Mouse (Mus musculus) midbrain, embryonic 12.5 days (tissue): ENCODE results near the gene Cpt1a. TPM values are rescaled to one million over a fixed set of nuclear protein-coding genes. Genes with fewer than 3 reads are reported as not detected.

Experiments used
- ATAC-seq: fragments of 200-750 bp; cut with Nextera tagmentation; 2 replicates; pipeline ENCODE4 v1.8.0; 2017; ENCODE audit warnings: low read depth, moderate TSS enrichment, moderate library complexity; ENCODE audit not compliant: low FRiP score
- H3K27ac ChIP-seq: fragments of 300-500 bp; sonication (generic); replicated peaks from 2 replicates; pipeline ENCODE4 v1.5.1; 2016; ENCODE audit warnings: mild to moderate bottlenecking
- H3K27me3 ChIP-seq: fragments of 300-500 bp; sonication (generic); 2 replicates; pipeline ENCODE4 v1.6.1; 2016; ENCODE audit warnings: mild to moderate bottlenecking
- H3K36me3 ChIP-seq: fragments of 300-500 bp; sonication (generic); 2 replicates; pipeline ENCODE4 v1.6.1; 2016
- H3K4me1 ChIP-seq: fragments of 300-500 bp; sonication (generic); 2 replicates; pipeline ENCODE4 v1.6.1; 2016
- H3K4me2 ChIP-seq: fragments of 300-500 bp; sonication (generic); replicated peaks from 2 replicates; pipeline ENCODE4 v1.6.1; 2016; ENCODE audit warnings: mild to moderate bottlenecking, moderate library complexity
- H3K4me3 ChIP-seq: fragments of 300-500 bp; sonication (generic); 2 replicates; pipeline ENCODE4 v1.5.1; 2016; ENCODE audit warnings: mild to moderate bottlenecking
- H3K9ac ChIP-seq: fragments of 300-500 bp; sonication (generic); replicated peaks from 2 replicates; pipeline ENCODE4 v1.6.1; 2016; ENCODE audit warnings: mild to moderate bottlenecking, moderate library complexity
- H3K9me3 ChIP-seq: fragments of 300-500 bp; sonication (generic); 2 replicates; pipeline ENCODE4 v1.6.1; 2016; ENCODE audit warnings: mild to moderate bottlenecking
- WGBS: fragments of 180-500 bp; shearing (Covaris S2); methylation state at CpG from one replicate; pipeline ENCODE4 v1.1.7; 2016; 5-methylcytosine and 5-hydroxymethylcytosine counted together
- polyA plus RNA-seq: library from polyadenylated mRNA; unstranded; fragments of >200 nt; fragmentation: Nextera tagmentation; extraction: Ambion mirVana; gene quantifications from 2 replicates; pipeline ENCODE4 v1.2.1, GENCODE M21; 2016

Cpt1a gene
- polyA plus RNA-seq, 1 experiment from 2014 or later: 13.3 TPM

DNA sequence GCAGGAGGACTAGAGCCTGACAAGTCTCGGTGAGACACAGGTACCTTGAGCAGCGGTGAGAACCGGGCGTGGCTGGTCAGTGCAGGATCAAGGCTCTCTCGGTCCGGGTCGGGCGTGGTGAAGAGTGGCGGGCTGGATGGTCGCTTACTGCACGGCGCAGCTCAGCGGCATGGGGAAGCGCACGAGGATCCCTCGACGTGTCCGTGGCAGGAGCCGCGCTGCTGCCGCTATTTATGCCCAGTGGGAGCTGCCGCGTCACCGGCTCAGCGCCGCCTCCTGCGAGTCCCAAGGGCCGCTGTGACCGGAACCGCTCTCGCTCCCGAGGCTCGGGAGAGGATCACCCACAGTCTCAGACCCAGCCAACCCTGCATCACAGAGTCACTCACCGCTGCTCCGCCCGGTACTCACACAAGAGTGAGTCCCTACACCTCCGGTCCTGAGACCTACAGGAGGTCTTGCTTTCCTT, 92.2 kb downstream of the Cpt1a start, which contains the start of gene Gal:
Gene Gal, minus strand, starts transcription at position 277 of the 466 bp plus-strand sequence.
- H3K4me2 ChIP-seq: peak within 1 kb of the TSS; percentile 60
- no peaks in the 10 kb centered on the region for H3K36me3 ChIP-seq
- H3K9me3 ChIP-seq: no peaks in the 10 kb centered on the region
- no peak within 1 kb of the TSS for H3K27ac ChIP-seq
- peaks cover 44% of the 10 kb centered on the region for H3K27me3 ChIP-seq
- peak within 1 kb of the TSS; percentile 35 for H3K4me3 ChIP-seq
- peak within 1 kb of the TSS; percentile 51; the same call in 1 of the 2 replicates for H3K9ac ChIP-seq
- WGBS: 4% methylated on average over 37 of the region's 37 CpGs
- peak; percentile 38; the same call in 1 of the 2 replicates for ATAC-seq
- H3K4me1 ChIP-seq: 0 out of 2 replicates have a peak, but pooled peaks cover 8% of the 10 kb centered on the region

DNA sequence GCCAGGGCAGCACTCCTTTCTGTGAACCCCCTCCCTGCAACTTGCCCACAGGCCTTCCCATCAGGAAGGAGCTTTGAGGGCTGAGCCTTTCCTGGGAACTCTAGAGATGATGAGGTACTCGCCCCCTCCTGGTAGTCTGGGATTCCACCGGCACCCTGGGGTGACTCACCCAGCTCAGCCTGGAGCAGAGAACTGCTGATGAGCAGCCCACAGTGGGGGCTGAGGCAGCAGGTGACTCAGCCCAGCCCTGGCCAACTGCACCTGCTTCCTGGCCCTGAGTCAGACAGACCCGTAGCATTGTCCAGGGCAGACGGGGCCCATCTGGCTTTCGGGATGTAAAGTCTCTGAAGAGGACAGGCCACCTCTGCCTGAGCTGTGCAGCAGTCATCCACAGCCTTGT, 97.1 kb downstream of the Cpt1a start:
- Histone ChIP-seq H3K4me2 (no peak overlapping the region), H3K4me1 (0 out of 2 replicates have a peak, but pooled peaks cover 4% of the 10 kb centered on the region), H3K4me3 (no peak overlapping the region), H3K27me3 (peaks cover 21% of the 10 kb centered on the region), H3K9ac (no peak overlapping the region), H3K36me3 (no peaks in the 10 kb centered on the region), H3K27ac (no peak overlapping the region), H3K9me3 (no peaks in the 10 kb centered on the region)
- 67% methylated on average over 5 of the region's 5 CpGs for WGBS
- ATAC-seq: no peak

DNA sequence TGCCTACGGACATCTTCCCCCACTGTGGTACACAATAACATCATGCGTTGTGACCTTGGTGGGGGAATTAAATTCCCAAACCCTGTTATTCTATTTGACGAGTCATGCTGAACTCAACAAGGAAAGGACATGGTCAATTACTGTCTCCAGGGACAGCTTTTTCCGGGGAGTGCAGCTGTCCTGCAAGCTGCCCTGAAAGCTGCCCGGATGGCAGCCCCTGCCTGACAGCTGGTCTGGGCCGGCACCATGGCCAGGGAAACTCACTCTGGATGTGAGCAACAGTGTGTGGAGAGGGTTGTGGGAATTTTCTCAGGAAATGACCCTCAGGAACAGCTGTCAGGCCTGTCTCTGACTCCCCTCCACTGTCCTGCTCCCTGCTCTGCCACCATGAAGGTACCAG, 100.4 kb downstream of the Cpt1a start:
- 45% methylated on average over 6 of the region's 6 CpGs for WGBS
- Histone ChIP-seq H3K27me3 (0 out of 2 replicates have a peak, but pooled peaks cover 8% of the 10 kb centered on the region), H3K36me3 (no peaks in the 10 kb centered on the region), H3K9me3 (no peaks in the 10 kb centered on the region), H3K9ac (no peak overlapping the region), H3K4me3 (no peak overlapping the region), H3K27ac (no peak overlapping the region), H3K4me1 (no peaks in the 10 kb centered on the region), H3K4me2 (no peak overlapping the region)
- no peak for ATAC-seq

DNA sequence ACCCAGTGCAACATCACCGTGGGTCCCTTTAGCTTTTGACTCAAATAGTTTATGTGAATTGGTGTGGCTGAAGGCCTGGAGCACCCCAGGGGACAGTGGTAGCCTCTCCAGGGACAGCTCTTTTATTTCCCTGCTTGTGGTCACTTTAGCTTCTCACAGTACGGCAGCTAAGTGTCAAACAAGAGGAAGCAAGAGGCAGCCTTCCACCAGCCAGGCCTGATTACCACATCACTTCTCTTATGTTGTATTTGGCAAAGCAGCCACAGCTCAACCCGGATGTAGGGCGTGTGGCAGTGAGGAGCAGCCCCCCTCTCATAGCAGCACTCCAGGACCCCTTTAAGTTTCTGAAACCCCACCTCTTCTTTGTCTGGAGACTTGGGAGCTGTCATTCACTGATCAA, 100.8 kb downstream of the Cpt1a start:
- no peak overlapping the region for H3K9ac ChIP-seq
- no peaks in the 10 kb centered on the region for H3K9me3 ChIP-seq
- H3K36me3 ChIP-seq: no peaks in the 10 kb centered on the region
- no peak overlapping the region for H3K27ac ChIP-seq
- no peak overlapping the region for H3K4me2 ChIP-seq
- WGBS: 71% methylated on average over 4 of the region's 4 CpGs
- H3K27me3 ChIP-seq: 0 out of 2 replicates have a peak, but pooled peaks cover 8% of the 10 kb centered on the region
- no peak for ATAC-seq
- no peaks in the 10 kb centered on the region for H3K4me1 ChIP-seq
- H3K4me3 ChIP-seq: no peak overlapping the region

DNA sequence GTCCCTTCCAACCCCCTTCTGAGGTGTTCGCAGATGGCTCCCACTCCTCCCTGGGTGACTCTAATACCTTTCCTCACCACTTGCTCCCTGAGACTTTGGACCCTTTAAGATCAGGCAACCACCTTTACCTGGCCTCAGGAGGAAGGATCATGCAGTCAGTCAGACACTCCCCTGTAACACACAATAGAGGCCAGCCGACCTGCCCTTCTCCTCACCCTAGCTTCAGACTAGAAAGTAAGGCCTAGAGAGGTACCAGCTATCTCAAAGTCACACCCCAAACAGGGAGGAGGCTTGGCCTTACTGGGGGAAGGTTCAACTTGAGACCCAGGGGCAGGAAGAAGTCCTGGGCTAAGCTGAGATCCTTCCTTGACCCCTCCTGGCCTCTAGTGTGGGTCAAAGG, 102.1 kb downstream of the Cpt1a start:
- Histone ChIP-seq H3K4me1 (0 out of 2 replicates have a peak, but pooled peaks cover under 1% of the 10 kb centered on the region), H3K4me3 (no peak overlapping the region), H3K9me3 (no peaks in the 10 kb centered on the region), H3K9ac (0 out of 2 replicates have a peak overlapping the region, but pooled peaks have one; percentile 11), H3K36me3 (no peaks in the 10 kb centered on the region), H3K4me2 (no peak overlapping the region), H3K27ac (no peak overlapping the region), H3K27me3 (0 out of 2 replicates have a peak, but pooled peaks cover 4% of the 10 kb centered on the region)
- no peak for ATAC-seq
- 83% methylated on average over 2 of the region's 2 CpGs for WGBS

DNA sequence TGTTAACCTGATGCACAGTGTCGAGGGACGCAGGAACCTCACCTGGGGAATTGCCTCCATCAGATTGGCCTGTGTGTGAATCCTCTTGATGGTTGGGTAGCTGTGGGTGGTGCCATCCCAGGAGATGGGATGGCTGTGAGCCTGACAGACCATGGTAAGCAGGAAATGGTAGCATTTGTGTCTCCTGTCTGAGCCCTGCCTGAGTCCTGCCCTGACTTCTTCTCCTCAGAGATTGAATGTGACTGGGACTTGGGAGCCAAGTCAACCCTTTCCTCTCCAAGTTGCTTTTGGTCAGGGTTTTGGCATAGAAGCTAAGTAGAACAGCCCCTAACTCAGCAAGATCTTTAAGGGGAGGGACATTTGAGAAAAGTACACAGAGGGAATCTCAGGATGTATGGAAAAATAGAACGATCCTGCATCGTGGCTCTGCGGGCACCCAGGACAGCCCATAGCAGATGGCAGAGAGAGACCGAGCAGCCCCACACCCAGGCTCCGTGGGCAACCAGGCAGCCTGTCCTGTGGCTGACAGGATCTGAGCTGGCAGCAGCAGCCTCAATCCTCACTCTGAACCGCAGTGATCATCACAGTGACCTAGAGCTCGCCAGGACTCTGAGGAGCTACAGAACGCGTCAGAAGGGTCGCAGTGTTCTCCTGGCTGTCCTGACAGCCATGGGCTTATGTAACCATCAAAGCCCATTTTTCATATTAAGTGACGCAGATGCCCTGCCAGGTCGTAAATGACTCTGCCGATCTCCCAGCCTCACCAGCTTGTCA, 106.1 kb downstream of the Cpt1a start:
- ATAC-seq: no peak

DNA sequence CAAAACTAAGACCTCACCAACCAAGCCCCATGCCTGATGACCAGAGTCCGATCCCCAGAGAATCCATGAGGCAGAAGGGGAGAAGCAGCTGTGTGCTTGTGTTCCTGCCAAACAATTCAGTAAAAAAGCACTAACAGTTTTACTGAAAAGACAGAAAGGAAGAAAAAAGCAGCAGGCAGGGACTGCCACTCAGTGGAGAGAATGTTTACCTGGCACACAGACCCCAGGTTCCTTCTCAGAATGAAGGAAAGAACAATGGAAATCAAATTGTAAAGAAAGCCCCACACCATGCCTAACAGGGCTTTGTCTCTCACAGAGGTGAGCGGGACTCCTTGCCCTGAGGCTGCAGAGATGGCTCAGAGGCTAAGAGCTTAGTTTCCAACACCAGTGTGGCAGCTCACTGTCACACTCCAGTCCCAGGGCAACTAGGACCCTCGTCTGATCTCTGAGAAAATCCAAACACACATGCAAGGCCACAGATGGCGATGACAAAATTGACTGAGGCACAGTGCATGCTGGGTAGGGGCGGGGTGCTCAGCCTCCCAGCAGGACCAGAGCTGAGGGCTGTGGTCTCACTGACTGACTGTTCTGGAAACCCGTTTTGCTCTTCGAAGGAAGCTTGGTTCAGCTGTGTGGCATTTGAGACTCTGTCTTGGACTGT, 107.2 kb downstream of the Cpt1a start:
- Histone ChIP-seq H3K27me3 (0 out of 2 replicates have a peak, but pooled peaks cover 3% of the 10 kb centered on the region), H3K4me2 (no peak overlapping the region), H3K9me3 (no peaks in the 10 kb centered on the region), H3K4me1 (peaks cover 12% of the 10 kb centered on the region; the same call in 1 of the 2 replicates), H3K27ac (peak overlapping the region; percentile 63), H3K4me3 (no peak overlapping the region), H3K36me3 (no peaks in the 10 kb centered on the region), H3K9ac (no peak overlapping the region)
- peak; percentile 58 for ATAC-seq
- WGBS: 43% methylated on average over 7 of the region's 7 CpGs

More for the DNA sequence above, 106.1 kb downstream of the Cpt1a start:
- Histone ChIP-seq H3K36me3 (no peaks in the 10 kb centered on the region), H3K27me3 (0 out of 2 replicates have a peak, but pooled peaks cover 3% of the 10 kb centered on the region), H3K4me1 (peaks cover 3% of the 10 kb centered on the region; the same call in 1 of the 2 replicates), H3K4me3 (no peak overlapping the region), H3K9ac (no peak overlapping the region), H3K9me3 (no peaks in the 10 kb centered on the region), H3K4me2 (no peak overlapping the region), H3K27ac (no peak overlapping the region)
- 90% methylated on average over 15 of the region's 15 CpGs for WGBS

DNA sequence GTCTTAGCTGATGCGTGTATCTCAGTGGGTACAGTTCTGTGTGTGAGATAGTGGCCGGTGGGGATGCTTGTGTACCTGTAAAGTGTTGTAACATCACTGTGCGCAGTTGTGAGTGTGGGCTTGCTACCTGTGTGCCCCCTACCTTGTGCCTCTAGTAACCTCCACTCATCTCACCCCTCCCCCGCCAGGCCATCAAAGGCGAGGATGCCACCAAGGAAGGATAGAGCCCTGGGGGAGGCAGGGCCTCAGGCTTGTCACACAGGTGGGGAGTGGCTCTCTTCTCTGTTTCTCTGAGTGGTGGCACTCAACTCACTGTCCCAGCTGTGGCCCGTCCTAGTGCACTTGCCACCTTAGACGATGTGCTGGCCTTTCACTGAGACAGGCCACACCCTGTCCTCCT, 108.9 kb downstream of the Cpt1a start:
- Histone ChIP-seq H3K9ac (no peak overlapping the region), H3K27ac (no peak overlapping the region), H3K4me2 (no peak overlapping the region), H3K4me3 (no peak overlapping the region), H3K36me3 (no peaks in the 10 kb centered on the region), H3K9me3 (no peaks in the 10 kb centered on the region), H3K27me3 (no peaks in the 10 kb centered on the region), H3K4me1 (peaks cover 12% of the 10 kb centered on the region; the same call in 1 of the 2 replicates)
- 81% methylated on average over 7 of the region's 7 CpGs for WGBS
- ATAC-seq: no peak

DNA sequence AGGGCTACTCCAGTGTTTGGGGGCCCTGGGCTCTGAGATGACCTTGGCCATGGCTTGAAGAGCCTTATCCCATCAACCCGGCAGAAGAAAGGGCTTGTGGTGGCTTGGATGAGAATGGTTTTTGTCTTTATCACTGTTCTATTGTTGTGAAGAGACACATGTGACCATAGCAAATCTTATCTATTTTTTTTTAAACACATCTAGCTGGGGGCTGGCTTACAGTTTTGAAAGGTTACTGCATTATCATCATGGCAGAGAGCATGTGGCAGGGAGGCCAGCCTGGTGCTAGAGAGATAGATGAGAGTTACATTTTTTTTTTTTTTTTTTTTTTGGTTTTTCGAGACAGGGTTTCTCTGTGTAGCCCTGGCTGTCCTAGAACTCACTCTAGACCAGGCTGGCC, 109.8 kb downstream of the Cpt1a start:
- H3K27me3 ChIP-seq: no peaks in the 10 kb centered on the region
- no peak overlapping the region for H3K4me2 ChIP-seq
- no peak overlapping the region for H3K9ac ChIP-seq
- no peak for ATAC-seq
- H3K4me1 ChIP-seq: peaks cover 12% of the 10 kb centered on the region; the same call in 1 of the 2 replicates
- WGBS: 86% methylated on average over 1 of the region's 2 CpGs
- H3K27ac ChIP-seq: no peak overlapping the region
- H3K9me3 ChIP-seq: no peaks in the 10 kb centered on the region
- H3K4me3 ChIP-seq: no peak overlapping the region
- no peaks in the 10 kb centered on the region for H3K36me3 ChIP-seq

DNA sequence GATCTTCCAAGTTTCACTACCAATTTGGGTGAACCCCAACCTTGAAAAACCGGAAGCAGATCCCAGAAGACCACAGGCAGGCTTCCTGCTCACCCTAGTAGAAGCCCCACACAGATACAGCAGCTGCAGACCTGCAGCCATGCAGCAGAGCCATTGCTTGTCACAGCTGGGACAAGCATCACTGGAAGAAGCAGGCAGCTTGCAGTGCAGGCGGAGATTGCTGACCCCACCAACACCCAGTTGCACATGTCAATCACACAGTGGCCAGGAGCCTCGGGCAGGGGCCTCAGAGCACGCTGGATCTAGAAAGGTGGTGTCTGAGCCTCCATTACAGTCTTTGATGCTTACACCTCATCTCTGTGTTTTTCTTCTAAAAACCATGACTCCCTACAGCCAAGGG, 112.0 kb downstream of the Cpt1a start:
- Histone ChIP-seq H3K9me3 (no peaks in the 10 kb centered on the region), H3K27ac (no peak overlapping the region), H3K36me3 (no peaks in the 10 kb centered on the region), H3K4me2 (no peak overlapping the region), H3K27me3 (no peaks in the 10 kb centered on the region), H3K4me1 (peaks cover 12% of the 10 kb centered on the region; the same call in 1 of the 2 replicates), H3K9ac (no peak overlapping the region), H3K4me3 (no peak overlapping the region)
- 46% methylated on average over 4 of the region's 4 CpGs for WGBS
- ATAC-seq: no peak

DNA sequence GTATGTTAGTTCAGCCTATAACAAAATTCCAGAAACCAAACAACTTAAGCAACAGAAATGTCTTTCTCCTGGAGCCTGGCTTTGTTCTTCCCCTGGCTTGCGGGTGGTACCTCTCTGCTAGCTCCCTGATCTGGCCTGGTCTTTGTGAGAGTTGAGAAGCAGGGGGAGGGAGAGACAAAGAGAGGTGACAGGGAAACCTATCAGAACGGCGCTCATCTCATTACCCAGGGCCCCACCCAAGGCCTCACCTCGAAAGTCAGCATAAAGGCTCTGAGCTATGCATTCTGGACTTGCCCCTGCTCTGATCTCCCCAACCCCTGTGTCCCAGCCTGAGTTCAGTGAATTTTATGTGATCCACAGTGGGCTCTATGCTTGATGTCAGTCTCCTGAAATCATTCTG, 112.5 kb downstream of the Cpt1a start:
- 42% methylated on average over 4 of the region's 4 CpGs for WGBS
- no peak for ATAC-seq
- Histone ChIP-seq H3K36me3 (no peaks in the 10 kb centered on the region), H3K9me3 (no peaks in the 10 kb centered on the region), H3K4me2 (no peak overlapping the region), H3K9ac (no peak overlapping the region), H3K27me3 (no peaks in the 10 kb centered on the region), H3K4me1 (peaks cover 9% of the 10 kb centered on the region; the same call in 1 of the 2 replicates), H3K4me3 (no peak overlapping the region), H3K27ac (no peak overlapping the region)
